14 mouse cellular contexts compared by ENCODE assay signal in genomic region chr2:162282606-162283005, GRCm38 (mm10).
DNase-seq lines count a peak whose midpoint lies in the region; ATAC-seq lines count a peak whose summit lies in the region.
"Had no signal": no experiment of that assay in that cellular context is flagged by ENCODE, and none has a peak within 500 bp of the region (broad histone marks: within the 10 kb centered on the region; RNA-seq: fewer than 3 reads in every experiment).

No protein-coding gene starts in this region.

- H3K9ac ChIP-seq in forebrain, embryonic 12.5 days = no peak overlapping the region
- H3K9ac ChIP-seq: kidney, embryonic 15.5 days; limb, embryonic 13.5 days had no signal

- 70% methylated on average over 4 of the region's 4 CpGs for WGBS in forebrain, embryonic 12.5 days

- no peaks in the 10 kb centered on the region for H3K27me3 ChIP-seq in forebrain, embryonic 12.5 days
- H3K27me3 ChIP-seq: kidney, embryonic 15.5 days; limb, embryonic 13.5 days had no signal

- H3K4me1 ChIP-seq in forebrain, embryonic 12.5 days = peaks cover 16% of the 10 kb centered on the region

- DNase-seq in cerebellum, adult 9-10 months = peak; percentile 6
- DNase-seq in cerebellum, adult 18-20 months = no peak
- peak; percentile 21 to 45 for DNase-seq in left cerebral cortex, postnatal 25 days (ENCODE audit: low spot score in 2 of 2)
- no peak for DNase-seq in left cerebral cortex, adult 11 months (ENCODE audit: low spot score)
- DNase-seq in 3134 (ENCODE audit: extremely low read depth, insufficient read length, low spot score) = peak; percentile 55
- no peak for DNase-seq in embryo, embryonic 9.5 days (ENCODE audit: extremely low spot score)
- no peak for DNase-seq in thymus, postnatal 0 days (ENCODE audit: low spot score)
- DNase-seq: adrenal gland, postnatal 36 days; heart, adult 2 months; lung, adult 2 months had no signal

- intact Hi-C loops in left cerebral cortex, postnatal 25 days (cut with DNase I) = no loop called here

- no peaks in the 10 kb centered on the region for H3K36me3 ChIP-seq in forebrain, embryonic 12.5 days (replicated peaks)
- H3K36me3 ChIP-seq: kidney, embryonic 15.5 days; limb, embryonic 13.5 days had no signal

- no peak overlapping the region for H3K4me3 ChIP-seq in forebrain, embryonic 12.5 days (replicated peaks)
- H3K4me3 ChIP-seq: heart, adult 2 months; kidney, embryonic 15.5 days; limb, embryonic 13.5 days; myocyte had no signal

- 0 out of 2 replicates have a peak, but pooled peaks cover 3% of the 10 kb centered on the region for H3K9me3 ChIP-seq in forebrain, embryonic 12.5 days

- H3K4me2 ChIP-seq in forebrain, embryonic 12.5 days = no peak overlapping the region
- H3K4me2 ChIP-seq: kidney, embryonic 15.5 days; limb, embryonic 13.5 days had no signal

- 0 out of 2 replicates have a peak, but pooled peaks have one; percentile 52 for ATAC-seq in forebrain, embryonic 12.5 days (ENCODE audit: low FRiP score)

- peak overlapping the region; percentile 65; the same call in 1 of the 2 replicates for H3K27ac ChIP-seq in forebrain, embryonic 12.5 days
- H3K27ac ChIP-seq: heart, adult 2 months; kidney, embryonic 15.5 days; limb, embryonic 13.5 days had no signal

Comparison
In these comparisons a context has a peak if more than half of its experiments do, and no peak if none do; other contexts are left out.
1. DNase-seq: peak in cerebellum, adult 9-10 months (single experiment), left cerebral cortex, postnatal 25 days (2 of 2) and 3134 (single experiment); none in cerebellum, adult 18-20 months (0 of 2), left cerebral cortex, adult 11 months (single experiment), embryo, embryonic 9.5 days (single experiment) and thymus, postnatal 0 days (single experiment).